Mouse (Mus musculus) bone marrow, adult 2 months (tissue): ENCODE measurements around the gene Tas2r135.

Experiments
- CTCF ChIP-seq: fragments of 200-500 bp; IDR thresholded peaks from 2 replicates; pipeline ENCODE4 v1.5.1; 2011; ENCODE audit warnings: low read length, control low read depth; ENCODE audit not compliant: control insufficient read depth, insufficient read depth
- POLR2A ChIP-seq: fragments of 200-500 bp; IDR thresholded peaks from 2 replicates; pipeline ENCODE4 v1.6.1; 2011; ENCODE audit warnings: low read depth, mild to moderate bottlenecking, control low read depth, low read length, borderline replicate concordance; ENCODE audit not compliant: control insufficient read depth

DNA sequence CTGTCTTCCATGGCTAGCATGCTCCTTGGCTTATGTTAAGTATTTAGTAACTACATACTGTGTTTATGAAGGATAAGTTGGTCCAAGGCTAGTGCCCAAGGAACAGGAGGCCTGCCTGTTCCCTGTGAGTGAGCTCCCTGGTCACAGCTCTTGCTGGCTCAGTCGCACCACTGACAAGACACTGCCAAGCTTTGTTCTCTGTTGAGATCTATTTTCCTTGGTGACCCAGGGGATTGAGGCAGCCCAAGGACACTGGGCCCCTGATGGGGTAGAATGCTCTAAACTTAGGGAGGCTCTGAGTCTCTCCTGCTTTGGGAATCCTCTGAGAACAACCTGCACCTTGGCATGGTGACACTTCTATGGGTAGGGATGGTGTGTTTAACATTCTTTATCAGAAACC is 43.2 kb upstream of the Tas2r135 start:
- TF ChIP-seq POLR2A (no peak), CTCF (no peak)
